Comparison of ENCODE assay signal across 30 mouse cellular contexts in the genomic region with DNA sequence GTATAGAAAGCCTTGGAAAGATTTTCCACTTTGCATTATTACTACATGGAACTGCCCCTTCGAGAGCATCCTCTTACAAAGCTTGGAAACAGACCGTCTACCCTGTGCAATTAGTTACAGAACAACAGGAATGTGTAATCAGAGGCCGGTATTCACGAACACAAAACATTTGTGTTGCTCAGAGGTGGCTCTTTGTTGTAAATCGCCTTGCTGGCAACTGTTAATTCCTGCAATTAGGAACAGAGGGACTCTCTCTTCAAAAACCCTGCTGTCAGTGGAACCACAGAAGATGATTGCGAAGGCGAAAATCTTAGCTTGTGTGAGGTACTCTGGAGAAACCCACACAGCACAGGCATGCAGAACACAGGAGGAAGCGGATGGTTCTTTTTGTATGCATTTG.
A peak's percentile ranks its signal among the peaks of the same experiment; 100 is the strongest.
DNase-seq lines count a peak whose midpoint lies in the region; ATAC-seq and TF ChIP-seq lines count a peak whose summit lies in the region.
"Had no signal": no experiment of that assay in that cellular context is flagged by ENCODE, and none has a peak within 500 bp of the region (broad histone marks: within the 10 kb centered on the region; RNA-seq: fewer than 3 reads in every experiment).

No protein-coding gene starts in this region.

- peaks cover 5% of the 10 kb centered on the region; the same call in 1 of the 2 replicates for H3K4me1 ChIP-seq in forebrain, embryonic 16.5 days (replicated peaks; ENCODE audit: control insufficient read depth, insufficient read depth, low read length)
- no peaks in the 10 kb centered on the region for H3K4me1 ChIP-seq in forebrain, embryonic 11.5 days (replicated peaks; ENCODE audit: control insufficient read depth, insufficient read depth, low read length)
- no peaks in the 10 kb centered on the region for H3K4me1 ChIP-seq in midbrain, postnatal 0 days (ENCODE audit: insufficient read depth, low read length)
- H3K4me1 ChIP-seq in midbrain, embryonic 16.5 days (ENCODE audit: control insufficient read depth, insufficient read depth, low read length), result no peaks in the 10 kb centered on the region
- no peaks in the 10 kb centered on the region for H3K4me1 ChIP-seq in hindbrain, postnatal 0 days (ENCODE audit: insufficient read depth, low read length)
- H3K4me1 ChIP-seq: embryonic facial prominence, embryonic 12.5 days; heart, embryonic 13.5 days; kidney, embryonic 15.5 days; lung, embryonic 15.5 days; midbrain, embryonic 15.5 days had no signal

- no peak overlapping the region for H3K27ac ChIP-seq in forebrain, embryonic 16.5 days (ENCODE audit: low read length)
- H3K27ac ChIP-seq in forebrain, embryonic 11.5 days (ENCODE audit: low read depth, low read length), result no peak overlapping the region
- H3K27ac ChIP-seq in midbrain, postnatal 0 days (ENCODE audit: low read depth, low read length), result no peak overlapping the region
- no peak overlapping the region for H3K27ac ChIP-seq in midbrain, embryonic 16.5 days (ENCODE audit: low read length)
- no peak overlapping the region for H3K27ac ChIP-seq in hindbrain, postnatal 0 days
- H3K27ac ChIP-seq: embryonic facial prominence, embryonic 12.5 days; heart, embryonic 13.5 days; kidney, embryonic 15.5 days; limb, embryonic 12.5 days; lung, embryonic 15.5 days; midbrain, embryonic 15.5 days; stomach, postnatal 0 days had no signal

- TF ChIP-seq CTCF in midbrain, postnatal 0 days (IDR thresholded peaks at IDR 0.05), result no peak
- no peak for TF ChIP-seq CTCF in hindbrain, postnatal 0 days (IDR thresholded peaks at IDR 0.05; ENCODE audit: low read depth)

- peak; percentile 46; the same call in 1 of the 2 replicates for ATAC-seq in forebrain, embryonic 16.5 days
- ATAC-seq in forebrain, embryonic 11.5 days (replicated peaks; ENCODE audit: low FRiP score), result no peak
- ATAC-seq in midbrain, postnatal 0 days (ENCODE audit: low FRiP score), result no peak
- ATAC-seq in midbrain, embryonic 16.5 days, result no peak
- no peak for ATAC-seq in hindbrain, postnatal 0 days
- no peak for ATAC-seq in megakaryocyte, adult 5-6 weeks (ENCODE audit: poor library complexity, severe bottlenecking)
- ATAC-seq: midbrain, embryonic 15.5 days had no signal

- no peaks in the 10 kb centered on the region for H3K9me3 ChIP-seq in forebrain, embryonic 16.5 days (ENCODE audit: control insufficient read depth, low read length)
- no peaks in the 10 kb centered on the region for H3K9me3 ChIP-seq in forebrain, embryonic 11.5 days (ENCODE audit: control insufficient read depth, low read length)
- H3K9me3 ChIP-seq in midbrain, postnatal 0 days (ENCODE audit: low read length), result no peaks in the 10 kb centered on the region
- no peaks in the 10 kb centered on the region for H3K9me3 ChIP-seq in midbrain, embryonic 16.5 days (replicated peaks; ENCODE audit: control insufficient read depth, low read length, poor library complexity, severe bottlenecking)
- no peaks in the 10 kb centered on the region for H3K9me3 ChIP-seq in hindbrain, postnatal 0 days (ENCODE audit: low read length)
- H3K9me3 ChIP-seq: embryonic facial prominence, embryonic 12.5 days; heart, embryonic 13.5 days; kidney, embryonic 15.5 days; limb, embryonic 12.5 days; lung, embryonic 15.5 days; midbrain, embryonic 15.5 days had no signal

- DNase-seq in forebrain, embryonic 11.5 days (ENCODE audit: low spot score), result no peak
- peak; percentile 12 for DNase-seq in midbrain, postnatal 0 days (ENCODE audit: low spot score)
- peak; percentile 25 for DNase-seq in hindbrain, postnatal 0 days (ENCODE audit: low spot score)
- DNase-seq in B cell, adult 2 months, result no peak
- DNase-seq: adrenal gland, adult 8-10 months; cerebellum, adult 11 months; cerebellum, adult 9-10 months; cerebellum, postnatal 36 days; gastrocnemius, postnatal 10 days; heart, postnatal 10 days; kidney, adult 18-20 months; kidney, postnatal 25 days; lung, postnatal 36 days; right cerebral cortex, adult 18-20 months; right cerebral cortex, postnatal 4 days; thymus, adult 18-20 months; thymus, postnatal 25 days had no signal

- H3K27me3 ChIP-seq in forebrain, embryonic 16.5 days (replicated peaks; ENCODE audit: control insufficient read depth, insufficient read depth, low read length), result no peaks in the 10 kb centered on the region
- H3K27me3 ChIP-seq in forebrain, embryonic 11.5 days (ENCODE audit: control insufficient read depth, insufficient read depth, low read length), result no peaks in the 10 kb centered on the region
- H3K27me3 ChIP-seq in midbrain, postnatal 0 days (ENCODE audit: insufficient read depth, low read length), result no peaks in the 10 kb centered on the region
- H3K27me3 ChIP-seq in midbrain, embryonic 16.5 days (ENCODE audit: control insufficient read depth, insufficient read depth, low read depth, low read length), result no peaks in the 10 kb centered on the region
- H3K27me3 ChIP-seq in hindbrain, postnatal 0 days (ENCODE audit: insufficient read depth, low read length), result no peaks in the 10 kb centered on the region
- H3K27me3 ChIP-seq: CH12.LX; embryonic facial prominence, embryonic 12.5 days; heart, embryonic 13.5 days; kidney, embryonic 15.5 days; limb, embryonic 12.5 days; lung, embryonic 15.5 days; midbrain, embryonic 15.5 days had no signal

- 7% methylated on average over 8 of the region's 8 CpGs for WGBS in forebrain, embryonic 16.5 days
- 20% methylated on average over 8 of the region's 8 CpGs for WGBS in forebrain, embryonic 11.5 days
- WGBS in midbrain, postnatal 0 days, result 48% methylated on average over 8 of the region's 8 CpGs
- WGBS in midbrain, embryonic 16.5 days, result 43% methylated on average over 8 of the region's 8 CpGs
- 38% methylated on average over 8 of the region's 8 CpGs for WGBS in hindbrain, postnatal 0 days

- H3K9ac ChIP-seq in forebrain, embryonic 16.5 days (replicated peaks; ENCODE audit: low read depth, low read length), result no peak overlapping the region
- H3K9ac ChIP-seq in forebrain, embryonic 11.5 days (ENCODE audit: low read length), result no peak overlapping the region
- no peak overlapping the region for H3K9ac ChIP-seq in midbrain, postnatal 0 days (replicated peaks; ENCODE audit: low read length, poor library complexity, severe bottlenecking)
- no peak overlapping the region for H3K9ac ChIP-seq in midbrain, embryonic 16.5 days (ENCODE audit: low read depth, low read length)
- H3K9ac ChIP-seq in hindbrain, postnatal 0 days (replicated peaks; ENCODE audit: low read length), result no peak overlapping the region
- H3K9ac ChIP-seq: embryonic facial prominence, embryonic 12.5 days; heart, embryonic 13.5 days; kidney, embryonic 15.5 days; limb, embryonic 12.5 days; lung, embryonic 15.5 days; midbrain, embryonic 15.5 days had no signal

- H3K36me3 ChIP-seq in forebrain, embryonic 16.5 days (ENCODE audit: control insufficient read depth, insufficient read depth), result no peaks in the 10 kb centered on the region
- no peaks in the 10 kb centered on the region for H3K36me3 ChIP-seq in forebrain, embryonic 11.5 days (ENCODE audit: control insufficient read depth, insufficient read depth, low read length)
- no peaks in the 10 kb centered on the region for H3K36me3 ChIP-seq in midbrain, postnatal 0 days (ENCODE audit: insufficient read depth, low read length)
- no peaks in the 10 kb centered on the region for H3K36me3 ChIP-seq in midbrain, embryonic 16.5 days (ENCODE audit: control insufficient read depth, insufficient read depth, low read length)
- no peaks in the 10 kb centered on the region for H3K36me3 ChIP-seq in hindbrain, postnatal 0 days (ENCODE audit: insufficient read depth, low read length)
- H3K36me3 ChIP-seq: embryonic facial prominence, embryonic 12.5 days; heart, embryonic 13.5 days; kidney, embryonic 15.5 days; limb, embryonic 12.5 days; lung, embryonic 15.5 days; midbrain, embryonic 15.5 days had no signal

- H3K4me3 ChIP-seq in forebrain, embryonic 16.5 days (replicated peaks; ENCODE audit: low read length), result no peak overlapping the region
- no peak overlapping the region for H3K4me3 ChIP-seq in forebrain, embryonic 11.5 days (ENCODE audit: low read depth, low read length)
- no peak overlapping the region for H3K4me3 ChIP-seq in midbrain, postnatal 0 days (ENCODE audit: low read depth, low read length)
- no peak overlapping the region for H3K4me3 ChIP-seq in midbrain, embryonic 16.5 days (ENCODE audit: low read depth, low read length)
- no peak overlapping the region for H3K4me3 ChIP-seq in hindbrain, postnatal 0 days (ENCODE audit: low read length)
- H3K4me3 ChIP-seq: embryonic facial prominence, embryonic 12.5 days; heart, embryonic 13.5 days; kidney, embryonic 15.5 days; limb, embryonic 12.5 days; lung, embryonic 15.5 days; midbrain, embryonic 15.5 days; myocyte had no signal

- no peak overlapping the region for H3K4me2 ChIP-seq in forebrain, embryonic 16.5 days (ENCODE audit: low read length)
- no peak overlapping the region for H3K4me2 ChIP-seq in forebrain, embryonic 11.5 days (ENCODE audit: low read depth, low read length, severe bottlenecking)
- no peak overlapping the region for H3K4me2 ChIP-seq in midbrain, postnatal 0 days (ENCODE audit: low read depth, low read length, poor library complexity, severe bottlenecking)
- H3K4me2 ChIP-seq in midbrain, embryonic 16.5 days (ENCODE audit: low read length), result no peak overlapping the region
- no peak overlapping the region for H3K4me2 ChIP-seq in hindbrain, postnatal 0 days (ENCODE audit: low read depth, low read length)
- H3K4me2 ChIP-seq: embryonic facial prominence, embryonic 12.5 days; heart, embryonic 13.5 days; kidney, embryonic 15.5 days; limb, embryonic 12.5 days; liver, embryonic 11.5 days; lung, embryonic 15.5 days; midbrain, embryonic 15.5 days had no signal

Comparison
In these comparisons a context has a peak if more than half of its experiments do, and no peak if none do; other contexts are left out.
1. DNase-seq: peak in midbrain, postnatal 0 days (single experiment) and hindbrain, postnatal 0 days (single experiment); none in forebrain, embryonic 11.5 days (single experiment) and B cell, adult 2 months (0 of 2).